Mouse (Mus musculus) erythroblast, adult 5-6 weeks (primary cell): ENCODE measurements around the gene Elof1. TPM values are rescaled to one million over a fixed set of nuclear protein-coding genes. Genes with fewer than 3 reads are reported as not detected.
"Not testable (repeated sequence)": the region's sequence is repeated elsewhere in the genome, so short reads cannot be mapped to it uniquely, and the experiment has no call there.

Experiments used
- ATAC-seq: replicated peaks from 2 replicates; pipeline ENCODE4 v1.8.0; 2016; ENCODE audit warnings: moderate number of reproducible peaks, mild to moderate bottlenecking, moderate TSS enrichment, inconsistent platforms; ENCODE audit not compliant: poor library complexity, low FRiP score, severe bottlenecking
- total RNA-seq, 2 experiments: library from RNA; stranded (forward) in 1 of 2; stranded (reverse) in 1 of 2; fragments of 150-400 nt in 1 of 2; fragments of 200-764, 138-1000 nt in 1 of 2; gene quantifications; 2 replicates each; pipeline versions ENCODE4 v1.2.3 to v1.2.4; 2015 to 2017; ENCODE audit warnings: low replicate concordance in 2 of 2

Elof1 gene
- total RNA-seq, 2 experiments from 2014 or later = 14.1 to 30.7 TPM

DNA sequence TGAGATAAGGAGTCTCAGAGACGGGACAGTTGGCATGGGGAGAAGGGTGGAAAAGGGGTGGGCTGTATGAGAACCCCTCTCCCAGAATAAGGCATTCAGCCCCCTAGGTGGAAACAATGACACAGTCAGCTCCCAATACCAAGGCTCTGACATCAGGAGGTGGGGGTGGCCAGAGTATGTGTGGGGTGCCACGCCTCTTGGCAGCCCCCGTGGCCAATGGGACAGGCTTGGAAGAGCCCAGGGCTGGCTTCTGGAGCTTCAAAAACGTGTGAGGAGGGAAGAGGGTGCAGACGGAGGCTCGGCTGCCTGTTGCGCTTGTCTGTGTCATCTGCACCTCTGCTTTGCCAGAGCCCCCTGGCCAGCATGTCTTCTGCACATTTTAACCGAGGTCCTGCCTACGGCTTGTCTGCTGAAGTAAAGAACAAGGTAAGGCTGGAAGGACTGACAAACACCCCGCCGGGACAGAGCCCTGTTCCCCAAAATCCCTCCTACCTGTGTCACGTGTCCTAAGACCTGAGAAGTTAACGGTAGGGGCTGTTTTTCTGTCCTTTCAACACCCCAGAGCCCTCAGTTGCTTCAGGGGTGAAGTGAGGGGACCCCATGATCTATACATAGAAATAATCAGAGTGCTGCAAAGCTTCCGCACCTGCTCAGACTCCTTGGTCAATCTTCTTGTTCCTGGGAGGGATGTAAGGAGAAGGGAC is 17.8 kb downstream of the Elof1 start, which contains the start of gene Cnn1:
Gene Cnn1 (plus strand): TSS at position 224 of the 704 bp plus-strand sequence.
- ATAC-seq = no peak

DNA sequence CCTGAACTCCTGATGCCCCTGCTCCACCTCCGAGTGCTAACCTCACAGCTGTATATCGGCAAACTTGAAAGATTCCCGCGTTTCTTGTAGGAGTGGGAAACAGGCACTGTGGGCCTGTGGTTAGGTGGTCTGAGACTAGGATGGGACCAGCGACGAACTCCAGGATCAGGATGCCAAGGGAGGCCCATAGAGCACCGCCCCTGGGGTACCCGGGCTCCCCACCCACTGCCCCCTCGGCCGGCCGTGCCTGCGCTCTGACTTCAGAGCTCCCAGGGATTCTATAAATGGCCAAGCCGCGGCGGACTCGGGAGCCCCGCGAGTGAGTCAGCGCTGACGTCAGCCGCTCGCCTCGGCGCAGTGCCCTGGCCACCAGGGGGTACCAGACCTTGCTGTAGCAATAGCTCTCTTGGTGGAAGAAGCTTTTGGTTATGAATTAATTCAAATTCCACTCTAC is 21.1 kb downstream of the Elof1 start:
- ATAC-seq = peak; percentile 96

DNA sequence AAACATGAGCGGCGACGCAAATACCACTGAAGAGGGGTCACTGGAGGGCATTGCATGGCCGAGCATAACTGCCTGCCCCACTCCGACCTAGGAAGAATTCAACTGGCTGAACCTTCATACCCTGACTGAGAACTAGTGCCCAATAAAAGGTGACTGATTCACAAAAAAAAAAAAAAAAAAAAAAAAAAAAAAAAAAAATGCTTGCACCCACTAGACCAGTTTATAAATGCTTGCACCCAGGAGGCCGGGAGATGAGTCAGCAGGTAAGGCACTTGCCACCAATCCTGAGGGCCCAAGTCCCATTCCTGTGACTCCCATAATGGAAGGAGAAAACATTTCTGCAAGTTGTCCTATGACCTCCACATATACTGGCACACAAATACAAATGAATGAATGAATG is 24.2 kb downstream of the Elof1 start:
- ATAC-seq = no peak

DNA sequence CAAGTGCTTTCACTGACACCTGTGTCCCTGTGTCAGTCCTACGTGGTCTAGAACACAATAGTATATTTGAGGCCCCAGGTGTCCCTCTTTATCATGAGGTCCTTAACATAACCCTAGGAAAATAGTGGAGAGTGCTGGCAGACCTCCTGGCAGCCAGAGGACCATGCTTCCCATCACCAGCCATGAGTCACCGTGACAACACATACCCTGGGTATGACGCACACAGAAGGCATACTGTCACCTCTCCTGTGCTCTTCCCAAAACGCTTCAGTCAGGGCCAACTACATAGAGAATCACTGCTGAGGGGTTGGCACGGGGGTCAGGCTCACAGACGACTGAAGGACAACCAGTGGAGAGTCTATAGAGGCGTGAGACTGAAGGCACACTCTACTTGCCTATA is 27.0 kb downstream of the Elof1 start:
- no peak for ATAC-seq

DNA sequence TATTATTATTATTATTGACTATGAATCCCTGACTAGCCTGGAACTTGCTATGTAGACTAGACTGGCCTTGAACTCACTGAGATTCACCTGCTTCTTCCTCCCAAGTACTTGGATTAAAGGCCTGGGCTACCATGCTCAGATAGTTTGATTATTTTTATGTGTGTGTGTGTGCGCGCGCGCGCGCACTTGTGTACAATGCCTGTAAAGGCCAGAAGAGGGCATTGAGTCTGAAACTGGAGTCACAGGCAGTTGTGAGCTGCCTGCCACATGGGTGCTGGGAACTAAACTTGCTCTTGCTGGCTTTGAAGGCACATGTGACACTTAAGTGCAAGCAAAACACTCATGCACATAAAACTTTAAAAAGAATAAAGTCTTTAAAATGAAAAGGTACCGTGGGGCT is 27.7 kb downstream of the Elof1 start:
- ATAC-seq = no peak

DNA sequence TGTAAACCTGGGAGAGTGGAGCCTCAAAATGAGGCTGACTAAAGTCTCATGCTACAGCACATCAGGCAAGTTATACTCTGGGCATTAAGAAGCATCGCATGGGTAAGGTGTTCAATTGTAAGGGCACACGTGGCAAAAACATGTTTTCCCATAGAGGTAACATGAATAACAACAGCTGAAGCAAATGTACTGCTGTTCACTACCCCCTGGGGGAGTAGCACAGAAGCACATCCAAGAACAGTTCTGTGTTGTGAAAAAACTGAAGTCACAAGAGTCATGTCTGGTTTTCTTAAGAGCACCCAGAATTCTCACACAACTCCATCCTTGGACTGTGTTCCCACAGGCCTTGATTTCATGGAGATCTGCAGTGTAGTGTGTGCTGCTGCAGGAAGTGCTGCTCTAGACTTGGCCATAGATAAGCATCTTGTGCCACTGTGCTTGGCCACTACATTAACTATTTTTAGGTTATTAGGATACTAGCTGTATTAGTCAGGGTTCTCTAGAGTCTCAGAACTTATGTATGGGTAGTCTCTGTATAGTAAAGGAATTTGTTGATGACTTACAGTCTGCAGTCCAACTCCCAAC is 29.8 kb downstream of the Elof1 start:
- no peak for ATAC-seq

DNA sequence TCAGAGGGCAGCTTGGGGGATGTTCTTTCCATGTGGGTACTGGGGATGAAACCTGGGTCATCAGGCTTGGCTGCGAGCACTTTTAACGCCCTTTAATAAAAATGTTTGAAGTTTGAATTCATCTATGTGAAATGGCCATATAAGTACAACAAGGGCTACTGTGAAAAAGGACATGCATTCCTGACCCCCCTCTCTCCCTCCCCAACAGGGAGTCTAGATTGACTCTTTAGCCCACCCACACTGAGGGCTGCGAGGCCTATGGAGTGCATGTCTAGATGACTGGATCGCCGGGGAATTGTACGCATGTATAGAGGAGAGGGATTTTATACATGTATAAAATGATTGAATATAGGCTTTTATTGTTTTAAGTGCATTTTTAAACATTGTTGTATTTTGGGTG is 31.0 kb downstream of the Elof1 start:
- no peak for ATAC-seq

DNA sequence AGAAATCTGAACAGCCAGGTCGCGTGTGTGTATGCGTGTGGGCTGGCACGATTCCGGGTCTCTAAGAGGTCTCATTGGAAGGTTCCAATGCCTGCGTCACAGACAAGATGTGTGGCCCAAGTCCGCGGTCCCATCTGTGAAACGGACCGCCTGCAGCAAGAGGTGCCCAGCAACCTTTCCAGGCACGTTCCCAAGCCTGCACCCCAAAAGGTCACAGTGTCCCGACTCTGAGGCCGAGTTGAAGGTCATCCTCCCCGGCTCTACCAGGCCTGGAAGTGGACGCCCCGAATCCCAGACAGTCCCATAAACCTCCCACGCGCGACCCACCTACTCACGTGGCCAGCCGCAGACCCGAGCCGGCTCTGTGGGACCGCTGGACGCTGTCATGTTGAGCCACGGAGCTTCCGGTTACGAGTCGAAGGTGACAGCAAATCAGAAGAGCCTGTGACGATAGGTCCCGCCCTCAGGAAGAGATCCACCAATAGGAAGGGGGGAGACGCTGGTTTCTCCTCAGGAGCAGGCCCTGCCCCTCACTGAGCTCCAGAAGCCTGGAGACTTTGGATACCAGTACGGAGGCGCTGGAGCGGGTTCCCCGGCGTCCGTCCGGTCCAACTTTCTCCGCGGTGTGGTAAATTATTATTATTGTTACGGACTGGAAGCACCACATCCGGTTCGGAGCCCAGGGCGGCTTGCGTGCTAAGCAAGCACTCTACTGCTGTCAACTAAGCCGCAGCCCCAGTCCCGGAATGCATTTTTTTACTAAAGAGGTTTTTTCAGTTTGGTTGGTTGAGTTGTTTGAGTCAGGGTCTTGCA is 31.7 kb downstream of the Elof1 start, which contains the start of gene Ecsit:
Gene Ecsit (minus strand): TSS at position 417 of the 813 bp plus-strand sequence.
- peak; percentile 100 for ATAC-seq

DNA sequence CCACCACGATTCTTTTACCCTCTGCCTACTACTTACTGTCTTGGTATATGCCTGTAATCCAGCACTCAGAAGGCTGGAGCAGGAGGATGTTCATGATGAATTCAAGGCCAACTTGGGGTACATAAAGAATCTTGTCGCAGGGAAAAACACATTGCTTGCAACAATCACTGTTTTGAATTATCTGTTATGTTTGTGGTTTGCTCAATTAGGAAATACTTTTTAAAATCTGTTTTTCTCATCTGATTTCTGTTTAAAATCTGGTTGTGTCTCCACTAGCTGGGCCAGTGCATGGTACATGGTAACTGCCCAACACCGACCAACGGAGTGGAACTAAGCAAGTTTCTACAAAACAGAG is 32.3 kb downstream of the Elof1 start:
- ATAC-seq = no peak

DNA sequence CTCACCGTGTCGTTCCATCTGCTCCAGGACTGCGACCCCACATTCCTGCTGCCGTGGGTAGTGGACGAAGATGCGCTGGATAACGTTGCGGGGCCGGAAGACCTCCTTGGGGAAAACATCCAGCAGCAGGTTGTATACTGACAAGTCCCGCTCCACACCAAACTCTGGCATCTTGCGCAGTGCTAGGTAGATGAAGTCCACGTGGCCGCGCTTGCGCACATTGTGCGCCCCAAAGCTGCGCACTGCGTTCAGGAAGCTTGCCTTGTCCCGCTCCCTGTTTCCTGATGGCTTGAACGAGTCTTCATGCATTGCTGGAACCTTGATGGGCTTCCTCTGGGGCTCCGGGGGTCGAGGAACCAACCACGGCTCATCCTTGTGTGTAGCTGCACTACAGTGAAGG is 40.7 kb downstream of the Elof1 start:
- no peak for ATAC-seq

DNA sequence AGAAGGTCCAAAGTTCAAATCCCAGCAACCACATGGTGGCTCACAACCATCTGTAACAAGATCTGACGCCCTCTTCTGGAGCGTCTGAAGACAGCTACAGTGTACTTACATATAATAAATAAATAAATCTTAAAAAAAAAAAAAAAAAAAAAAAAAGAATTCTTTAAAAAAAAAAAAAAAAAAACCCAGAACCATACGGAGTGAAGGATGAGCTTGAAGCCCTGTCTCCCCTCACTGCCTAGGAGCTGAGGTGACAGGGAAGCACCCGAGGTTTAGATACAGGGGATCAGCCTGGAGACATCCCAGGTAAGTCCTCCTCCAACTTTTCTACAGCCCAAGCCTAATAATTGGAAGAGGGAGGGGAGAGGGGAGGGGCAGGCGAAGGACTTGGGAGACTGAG is 41.2 kb downstream of the Elof1 start:
- not testable (repeated sequence) for ATAC-seq

DNA sequence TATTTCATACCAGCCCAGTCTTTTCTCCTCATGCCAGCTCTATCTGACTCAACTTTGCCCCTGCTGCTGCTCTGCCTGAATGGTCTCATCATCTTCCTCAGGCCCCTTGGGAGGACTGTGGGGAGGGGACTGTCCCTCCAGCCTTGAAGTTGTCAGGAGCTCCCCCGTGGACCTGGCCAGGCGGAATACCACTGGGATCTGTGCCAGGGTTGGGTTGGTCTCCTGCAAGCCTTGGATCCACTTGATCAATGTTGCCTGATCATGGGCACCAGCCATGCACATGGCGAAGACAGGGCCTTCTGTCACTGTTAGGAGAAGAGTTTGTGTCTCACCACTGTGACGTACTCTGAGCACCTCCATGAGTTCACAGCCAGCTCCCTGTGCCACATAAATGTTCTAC is 44.7 kb downstream of the Elof1 start:
- no peak for ATAC-seq

DNA sequence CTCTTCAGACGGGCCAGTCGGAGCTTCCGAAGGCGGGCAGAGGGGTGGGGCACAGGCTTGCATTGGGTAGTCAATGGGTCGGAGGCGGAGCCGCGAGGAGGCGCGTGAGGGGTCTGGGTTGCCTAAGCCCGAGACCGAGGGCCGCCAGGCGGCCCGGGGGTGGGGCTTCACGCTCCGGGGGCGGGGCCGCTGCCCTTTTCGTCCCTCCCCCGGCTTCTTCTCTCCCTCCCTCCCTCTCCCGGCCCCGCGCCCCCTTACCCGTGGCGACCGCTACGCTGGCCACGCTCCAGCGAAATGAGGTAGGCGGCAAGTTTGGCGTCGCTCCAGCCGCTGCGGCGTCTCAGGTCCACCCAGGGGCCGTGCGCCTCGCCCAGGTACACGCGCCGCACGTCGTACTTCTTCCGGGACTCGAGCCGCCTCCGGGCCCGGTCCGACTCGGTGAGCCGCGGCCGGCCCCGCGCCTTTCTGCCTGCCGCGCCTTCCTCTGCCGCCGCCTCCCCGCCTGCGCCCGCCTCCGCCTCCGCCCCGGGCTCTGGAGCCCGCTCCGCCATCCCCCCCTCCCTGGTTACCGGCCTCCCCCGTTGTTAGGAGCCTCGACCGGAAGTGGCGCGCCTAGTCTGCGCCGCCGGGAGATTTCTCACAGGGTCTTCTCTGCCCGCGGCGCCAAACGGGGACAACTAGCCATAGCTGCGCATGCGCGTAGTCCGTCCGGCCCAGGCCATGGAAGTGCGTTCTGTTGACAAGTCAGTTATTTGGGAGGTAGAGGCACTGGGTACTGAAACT is 46.0 kb downstream of the Elof1 start, which contains the start of the genes Gm49318 and Zfp653:
Gene Gm49318 (minus strand): TSS at position 469 of the 783 bp plus-strand sequence.
Gene Zfp653 (minus strand): TSS at position 586 of the 783 bp plus-strand sequence.
- peak; percentile 87 for ATAC-seq

DNA sequence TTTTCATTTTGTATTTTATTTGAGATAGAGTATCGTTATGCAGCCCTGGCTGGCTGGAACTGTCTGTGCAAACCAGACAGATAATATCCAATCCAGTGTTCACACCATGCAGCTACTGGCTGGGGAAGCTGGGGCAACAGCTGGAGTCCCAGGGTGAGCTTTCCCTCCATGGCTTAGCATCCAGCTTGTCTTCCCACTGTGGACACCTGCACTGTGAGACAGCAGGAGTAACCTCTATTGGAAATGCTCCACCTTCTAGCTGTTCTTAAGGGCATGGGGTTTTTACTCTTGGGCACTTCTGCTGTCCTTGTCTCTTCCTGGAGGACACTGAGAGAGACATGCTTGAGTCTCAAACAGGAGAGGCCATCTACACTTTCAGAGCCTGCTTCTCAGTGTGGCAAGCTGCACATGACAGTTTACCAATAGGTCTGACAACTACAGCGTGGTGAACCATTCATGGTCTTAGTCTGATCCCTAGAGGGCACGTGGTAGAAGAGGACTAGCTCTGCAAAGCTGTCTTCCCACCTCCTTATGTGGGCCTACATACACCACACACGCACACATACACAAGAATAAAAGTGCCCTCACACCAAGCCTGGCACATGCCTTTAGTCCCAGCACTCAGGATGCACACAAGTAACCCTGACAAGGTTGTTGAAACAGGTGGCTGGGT is 47.0 kb downstream of the Elof1 start:
- peak; percentile 1; the same call in 1 of the 2 replicates for ATAC-seq

DNA sequence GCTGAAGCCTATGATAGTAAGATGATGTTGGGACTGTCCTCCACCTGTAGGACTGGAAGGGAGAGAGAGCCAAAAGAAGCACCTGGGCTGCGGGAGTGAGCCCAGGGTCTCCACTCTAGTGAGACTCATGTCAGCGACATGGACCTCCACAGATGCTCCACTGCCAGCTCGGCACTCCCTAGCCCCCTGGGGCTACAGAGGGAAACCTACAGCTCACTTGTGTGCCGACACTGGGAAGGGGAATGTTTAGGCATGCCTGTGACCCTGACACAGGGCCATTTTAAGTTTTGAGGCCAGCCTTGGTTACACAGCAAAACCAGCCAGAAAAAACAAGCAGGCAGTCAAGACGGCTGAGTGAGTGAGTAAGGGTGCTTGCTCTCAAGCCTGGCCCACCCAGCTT is 49.8 kb downstream of the Elof1 start:
- no peak for ATAC-seq

DNA sequence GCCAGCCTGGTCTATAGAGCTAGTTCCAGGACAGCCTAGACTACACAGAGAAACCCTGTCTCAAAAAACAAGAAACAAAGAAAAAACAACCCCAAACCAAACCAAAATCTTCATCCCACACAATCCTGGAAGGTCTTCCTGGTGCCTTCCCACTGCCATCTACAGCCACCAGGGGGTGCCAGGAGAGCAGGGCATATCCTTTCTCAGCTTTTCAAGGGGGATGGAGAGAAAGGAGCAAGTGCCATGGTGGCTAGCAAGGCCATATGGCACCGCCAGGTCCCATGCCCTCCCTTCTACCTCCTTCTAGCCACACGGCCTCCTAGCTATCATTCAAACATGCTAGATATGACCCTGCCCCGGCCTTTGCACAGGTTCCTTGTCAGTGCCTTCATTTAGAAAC is 50.5 kb downstream of the Elof1 start:
- no peak for ATAC-seq

DNA sequence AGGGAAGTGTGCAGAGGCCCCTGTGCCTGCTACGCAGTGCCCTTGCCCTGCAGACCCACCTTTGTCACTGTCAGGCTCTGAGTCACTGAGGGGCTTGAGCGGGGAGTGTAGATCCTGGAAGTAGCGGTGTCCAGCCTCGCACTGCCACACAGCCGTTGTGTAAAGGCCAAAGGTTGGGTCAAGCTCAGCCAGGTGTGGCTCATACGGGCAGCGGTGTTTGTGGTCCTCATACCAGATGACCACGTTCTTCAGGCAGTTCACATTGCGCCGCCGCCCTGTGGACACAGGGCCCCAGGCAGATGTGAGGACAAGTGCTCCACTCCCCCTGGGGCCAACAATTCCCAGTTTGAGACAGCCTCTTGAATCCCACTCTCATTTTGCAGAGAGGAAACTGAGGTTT is 51.3 kb downstream of the Elof1 start:
- no peak for ATAC-seq

DNA sequence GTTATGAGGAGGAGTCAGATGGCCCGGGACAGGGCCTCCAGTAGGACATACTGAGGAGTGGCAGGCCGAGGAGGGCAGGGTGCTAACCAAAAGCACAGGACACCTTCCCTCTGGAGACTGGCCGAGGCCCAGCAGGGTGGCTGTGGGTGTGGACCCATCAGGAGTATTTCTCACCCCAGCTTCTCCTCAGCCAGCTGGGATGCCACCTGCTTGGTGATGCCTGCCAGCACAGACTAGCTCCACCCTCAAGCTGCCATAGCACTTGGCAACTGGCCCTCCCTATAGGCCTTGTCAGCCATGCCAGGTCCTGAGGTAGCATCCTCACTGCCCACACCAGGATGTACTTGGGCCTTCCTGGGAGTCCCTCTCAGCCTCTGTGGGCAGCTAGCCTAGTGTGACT is 52.6 kb downstream of the Elof1 start:
- no peak for ATAC-seq
